Mouse (Mus musculus) brain, adult 10 weeks (tissue): Measurements from ENCODE around the gene Rps2. TPM values are rescaled to one million over a fixed set of nuclear protein-coding genes. Genes with fewer than 3 reads are reported as not detected.

Source experiments
- polyA plus RNA-seq: library from polyadenylated mRNA; stranded (reverse); fragments of 350-450 nt; fragmentation: Illumina TruSeq; extraction: RNeasy Lipid Tissue Mini Kit (QIAGEN cat#74804); gene quantifications from one replicate; pipeline ENCODE4 v1.2.3, GENCODE M21; 2015; ENCODE audit warnings: low read depth, low replicate concordance

Rps2 gene
- 796 TPM for polyA plus RNA-seq

GRCm38 (mm10) chr17:24717943-24718342 lies at the start of gene Rps2, which contains the start of gene Rnf151:
Gene Rps2, plus strand, starts transcription at chr17:24718116.
Gene Rnf151, minus strand, starts transcription at chr17:24718063.

GRCm38 (mm10) chr17:24669545-24670245 lies 48.2 kb upstream of the Rps2 start, which contains the start of gene Zfp598:
Gene Zfp598, plus strand, starts transcription at chr17:24669687.

GRCm38 (mm10) chr17:24689251-24690081 lies 28.4 kb upstream of the Rps2 start, which contains the start of gene Syngr3:
Gene Syngr3, minus strand, starts transcription at chr17:24689955.

GRCm38 (mm10) chr17:24696011-24696697 lies 21.8 kb upstream of the Rps2 start, which contains the start of the genes Gfer and Noxo1:
Gene Gfer, minus strand, starts transcription at chr17:24696156.
Gene Noxo1, plus strand, starts transcription at chr17:24696234.

GRCm38 (mm10) chr17:24706982-24707800 lies 10.7 kb upstream of the Rps2 start, which contains the start of gene Tbl3:
Gene Tbl3, minus strand, starts transcription at chr17:24707660.

GRCm38 (mm10) chr17:24724184-24724583 lies 6.3 kb downstream of the Rps2 start, which contains the start of gene Ndufb10:
Gene Ndufb10, minus strand, starts transcription at chr17:24724478.

GRCm38 (mm10) chr17:24727618-24728017 lies 9.7 kb downstream of the Rps2 start, which contains the start of gene Rpl3l:
Gene Rpl3l, plus strand, starts transcription at chr17:24727820.

GRCm38 (mm10) chr17:24736330-24737051 lies 18.6 kb downstream of the Rps2 start, which contains the start of gene Msrb1:
Gene Msrb1, plus strand, starts transcription at chr17:24736642.

GRCm38 (mm10) chr17:24752415-24753394 lies 34.8 kb downstream of the Rps2 start, which contains the start of gene Hs3st6:
Gene Hs3st6, plus strand, starts transcription at chr17:24752988.

Other genes starting within 250 kb of the Rps2 start
- gene E4f1, start 247.8 kb upstream of the Rps2 start, polyA plus RNA-seq: 26.5 TPM
- gene Pgp, start 247.7 kb upstream of the Rps2 start, polyA plus RNA-seq: 68.9 TPM
- gene Bricd5, start 244.2 kb upstream of the Rps2 start, polyA plus RNA-seq: 1.0 TPM
- gene Mlst8, start 239.0 kb upstream of the Rps2 start, polyA plus RNA-seq: 41.6 TPM
- gene Caskin1, start 229.5 kb upstream of the Rps2 start, polyA plus RNA-seq: 78.2 TPM
- 80.2 TPM for gene Traf7, start 190.2 kb upstream of the Rps2 start, polyA plus RNA-seq
- gene Rab26, start 183.9 kb upstream of the Rps2 start, polyA plus RNA-seq: 59.9 TPM
- 45.2 TPM for gene Pkd1, start 168.3 kb upstream of the Rps2 start, polyA plus RNA-seq
- 97.7 TPM for gene Tsc2, start 85.5 kb upstream of the Rps2 start, polyA plus RNA-seq
- gene Nthl1, start 85.4 kb upstream of the Rps2 start, polyA plus RNA-seq: 9.6 TPM
- gene Slc9a3r2, start 67.8 kb upstream of the Rps2 start, polyA plus RNA-seq: 49.3 TPM
- gene Npw, start 59.7 kb upstream of the Rps2 start, polyA plus RNA-seq: not detected
- gene Zfp598, start 48.4 kb upstream of the Rps2 start, polyA plus RNA-seq: 31.2 TPM
- gene Syngr3, start 28.2 kb upstream of the Rps2 start, polyA plus RNA-seq: 193 TPM
- gene Gfer, start 22.0 kb upstream of the Rps2 start, polyA plus RNA-seq: 22.1 TPM
- gene Noxo1, start 21.9 kb upstream of the Rps2 start, polyA plus RNA-seq: 3.3 TPM
- 28.6 TPM for gene Tbl3, start 10.5 kb upstream of the Rps2 start, polyA plus RNA-seq
- gene Rnf151, start 53 bp upstream of the Rps2 start, polyA plus RNA-seq: not detected
- 517 TPM for gene Ndufb10, start 6.4 kb downstream of the Rps2 start, polyA plus RNA-seq
- 1.1 TPM for gene Rpl3l, start 9.7 kb downstream of the Rps2 start, polyA plus RNA-seq
- 54.9 TPM for gene Msrb1, start 18.5 kb downstream of the Rps2 start, polyA plus RNA-seq
- gene Hs3st6, start 34.9 kb downstream of the Rps2 start, polyA plus RNA-seq: not detected
- gene Meiob, start 86.2 kb downstream of the Rps2 start, polyA plus RNA-seq: not detected
- 182 TPM for gene Hagh, start 122.0 kb downstream of the Rps2 start, polyA plus RNA-seq
- gene Fahd1, start 132.2 kb downstream of the Rps2 start, polyA plus RNA-seq: 30.6 TPM
- not detected for gene Igfals, start 147.9 kb downstream of the Rps2 start, polyA plus RNA-seq
- gene Nubp2, start 168.2 kb downstream of the Rps2 start, polyA plus RNA-seq: 42.4 TPM
- 74.8 TPM for gene Spsb3, start 168.5 kb downstream of the Rps2 start, polyA plus RNA-seq
- 29.7 TPM for gene Eme2, start 177.0 kb downstream of the Rps2 start, polyA plus RNA-seq
- 84.8 TPM for gene Mrps34, start 177.0 kb downstream of the Rps2 start, polyA plus RNA-seq
- gene Nme3, start 178.4 kb downstream of the Rps2 start, polyA plus RNA-seq: 78.4 TPM
- gene Mapk8ip3, start 218.9 kb downstream of the Rps2 start, polyA plus RNA-seq: 214 TPM
- 7.4 TPM for gene Jpt2, start 242.6 kb downstream of the Rps2 start, polyA plus RNA-seq